Mouse (Mus musculus) heart, embryonic 13.5 days (tissue): ENCODE results near the gene 4930522H14Rik. TPM values are rescaled to one million over a fixed set of nuclear protein-coding genes. Genes with fewer than 3 reads are reported as not detected.

Experiments
- ATAC-seq: fragments of 200-750 bp; cut with Nextera tagmentation; 2 replicates; pipeline ENCODE4 v1.8.0; 2017; ENCODE audit warnings: moderate TSS enrichment; ENCODE audit not compliant: insufficient number of reproducible peaks, low FRiP score, low TSS enrichment; ENCODE audit errors: extremely low read depth
- H3K27ac ChIP-seq: fragments of 300-500 bp; sonication (generic); replicated peaks from 2 replicates; pipeline ENCODE4 v1.5.1; 2015; ENCODE audit warnings: moderate library complexity, mild to moderate bottlenecking, inconsistent platforms
- H3K27me3 ChIP-seq: fragments of 300-500 bp; sonication (generic); replicated peaks from 2 replicates; pipeline ENCODE4 v1.6.1; 2015; ENCODE audit warnings: mild to moderate bottlenecking, inconsistent platforms
- H3K36me3 ChIP-seq: fragments of 300-500 bp; sonication (generic); 2 replicates; pipeline ENCODE4 v1.6.1; 2015; ENCODE audit warnings: mild to moderate bottlenecking, inconsistent platforms
- H3K4me1 ChIP-seq: fragments of 300-500 bp; sonication (generic); 2 replicates; pipeline ENCODE4 v1.6.1; 2015; ENCODE audit warnings: inconsistent platforms
- H3K4me2 ChIP-seq: fragments of 300-500 bp; sonication (generic); 2 replicates; pipeline ENCODE4 v1.6.1; 2015; ENCODE audit warnings: inconsistent platforms, mild to moderate bottlenecking, moderate library complexity
- H3K4me3 ChIP-seq: fragments of 300-500 bp; sonication (generic); 2 replicates; pipeline ENCODE4 v1.5.1; 2015; ENCODE audit warnings: moderate library complexity, mild to moderate bottlenecking, inconsistent platforms
- H3K9ac ChIP-seq: fragments of 300-500 bp; sonication (generic); 2 replicates; pipeline ENCODE4 v1.6.1; 2015; ENCODE audit warnings: inconsistent platforms, mild to moderate bottlenecking, moderate library complexity
- H3K9me3 ChIP-seq: fragments of 300-500 bp; sonication (generic); 2 replicates; pipeline ENCODE4 v1.6.1; 2016; ENCODE audit warnings: inconsistent platforms
- WGBS: fragments of 180-500 bp; shearing (Covaris S2); methylation state at CpG from one replicate; pipeline ENCODE4 v1.1.7; 2015; ENCODE audit warnings: mixed read lengths; 5-methylcytosine and 5-hydroxymethylcytosine counted together
- polyA plus RNA-seq: library from polyadenylated mRNA; unstranded; fragments of >200 nt; fragmentation: Nextera tagmentation; extraction: Ambion mirVana; gene quantifications from 2 replicates; pipeline ENCODE4 v1.2.1, GENCODE M21; 2015

The 4930522H14Rik gene
- polyA plus RNA-seq, 1 experiment from 2014 or later, result not detected

- 72% methylated on average over 15 of the region's 15 CpGs for WGBS
Measured at GRCm38 (mm10) chr4:109530245-109530816, 766 bp downstream of the 4930522H14Rik start.

GRCm38 (mm10) chr4:109504885-109505284 is 26.2 kb downstream of the 4930522H14Rik start:
- H3K4me2 ChIP-seq, result no peak overlapping the region
- no peaks in the 10 kb centered on the region for H3K9me3 ChIP-seq
- no peak overlapping the region for H3K27ac ChIP-seq
- H3K9ac ChIP-seq, result no peak overlapping the region
- H3K4me1 ChIP-seq, result no peaks in the 10 kb centered on the region
- no peaks in the 10 kb centered on the region for H3K36me3 ChIP-seq
- H3K27me3 ChIP-seq, result no peaks in the 10 kb centered on the region
- 6% methylated on average over 5 of the region's 5 CpGs for WGBS
- no peak for ATAC-seq
- H3K4me3 ChIP-seq, result no peak overlapping the region

More at GRCm38 (mm10) chr4:109530245-109530816, 766 bp downstream of the 4930522H14Rik start:
- Histone ChIP-seq H3K27me3 (no peaks in the 10 kb centered on the region), H3K4me1 (no peaks in the 10 kb centered on the region), H3K9ac (no peak overlapping the region), H3K4me3 (no peak overlapping the region), H3K4me2 (no peak overlapping the region), H3K27ac (no peak overlapping the region), H3K36me3 (no peaks in the 10 kb centered on the region), H3K9me3 (no peaks in the 10 kb centered on the region)
- ATAC-seq, result no peak

GRCm38 (mm10) chr4:109498476-109498875 is 32.6 kb downstream of the 4930522H14Rik start:
- Histone ChIP-seq H3K27me3 (no peaks in the 10 kb centered on the region), H3K36me3 (no peaks in the 10 kb centered on the region), H3K9ac (no peak overlapping the region), H3K4me1 (0 out of 2 replicates have a peak, but pooled peaks cover under 1% of the 10 kb centered on the region), H3K4me2 (no peak overlapping the region), H3K4me3 (no peak overlapping the region), H3K27ac (no peak overlapping the region), H3K9me3 (no peaks in the 10 kb centered on the region)
- ATAC-seq, result no peak
- WGBS, result 63% methylated on average over 11 of the region's 11 CpGs

GRCm38 (mm10) chr4:109493581-109493980 is 37.5 kb downstream of the 4930522H14Rik start:
- no peaks in the 10 kb centered on the region for H3K9me3 ChIP-seq
- H3K36me3 ChIP-seq, result no peaks in the 10 kb centered on the region
- no peak overlapping the region for H3K27ac ChIP-seq
- H3K4me2 ChIP-seq, result no peak overlapping the region
- H3K27me3 ChIP-seq, result no peaks in the 10 kb centered on the region
- H3K4me3 ChIP-seq, result no peak overlapping the region
- H3K9ac ChIP-seq, result no peak overlapping the region
- H3K4me1 ChIP-seq, result 0 out of 2 replicates have a peak, but pooled peaks cover 3% of the 10 kb centered on the region
- no peak for ATAC-seq

- Histone ChIP-seq H3K36me3 (no peaks in the 10 kb centered on the region), H3K4me3 (no peak overlapping the region), H3K9me3 (no peaks in the 10 kb centered on the region), H3K4me2 (no peak overlapping the region), H3K9ac (no peak overlapping the region), H3K27me3 (0 out of 2 replicates have a peak, but pooled peaks cover 3% of the 10 kb centered on the region), H3K27ac (no peak overlapping the region), H3K4me1 (0 out of 2 replicates have a peak, but pooled peaks cover 3% of the 10 kb centered on the region)
- 44% methylated on average over 1 of the region's 1 CpGs for WGBS
- no peak for ATAC-seq
Measured at GRCm38 (mm10) chr4:109488812-109489211, 42.3 kb downstream of the 4930522H14Rik start.

GRCm38 (mm10) chr4:109484621-109485020 is 46.5 kb downstream of the 4930522H14Rik start, which contains the start of gene Rnf11:
Gene Rnf11, minus strand, starts transcription at chr4:109484728.
- 56% methylated on average over 3 of the region's 3 CpGs for WGBS
- Histone ChIP-seq H3K27ac (no peak within 1 kb of the TSS), H3K9ac (no peak within 1 kb of the TSS), H3K4me3 (no peak within 1 kb of the TSS), H3K27me3 (0 out of 2 replicates have a peak, but pooled peaks cover 3% of the 10 kb centered on the region), H3K9me3 (no peaks in the 10 kb centered on the region), H3K36me3 (no peaks in the 10 kb centered on the region), H3K4me2 (no peak within 1 kb of the TSS), H3K4me1 (no peaks in the 10 kb centered on the region)
- ATAC-seq, result no peak

GRCm38 (mm10) chr4:109482701-109483100 is 48.4 kb downstream of the 4930522H14Rik start:
- Histone ChIP-seq H3K36me3 (no peaks in the 10 kb centered on the region), H3K9me3 (no peaks in the 10 kb centered on the region), H3K27me3 (0 out of 2 replicates have a peak, but pooled peaks cover 3% of the 10 kb centered on the region), H3K4me1 (no peaks in the 10 kb centered on the region), H3K27ac (no peak overlapping the region), H3K4me2 (no peak overlapping the region), H3K9ac (no peak overlapping the region), H3K4me3 (no peak overlapping the region)
- ATAC-seq, result no peak
- 85% methylated on average over 1 of the region's 1 CpGs for WGBS

GRCm38 (mm10) chr4:109481424-109481823 is 49.7 kb downstream of the 4930522H14Rik start:
- H3K27me3 ChIP-seq, result 0 out of 2 replicates have a peak, but pooled peaks cover 3% of the 10 kb centered on the region
- WGBS, result 75% methylated on average over 2 of the region's 2 CpGs
- H3K4me1 ChIP-seq, result no peaks in the 10 kb centered on the region
- H3K4me3 ChIP-seq, result no peak overlapping the region
- no peak for ATAC-seq
- H3K36me3 ChIP-seq, result no peaks in the 10 kb centered on the region
- no peaks in the 10 kb centered on the region for H3K9me3 ChIP-seq
- no peak overlapping the region for H3K9ac ChIP-seq
- no peak overlapping the region for H3K27ac ChIP-seq
- H3K4me2 ChIP-seq, result no peak overlapping the region

GRCm38 (mm10) chr4:109477454-109477853 is 53.6 kb downstream of the 4930522H14Rik start:
- Histone ChIP-seq H3K36me3 (peaks cover 4% of the 10 kb centered on the region), H3K27ac (no peak overlapping the region), H3K4me2 (no peak overlapping the region), H3K27me3 (no peaks in the 10 kb centered on the region), H3K9ac (no peak overlapping the region), H3K4me1 (peaks cover 16% of the 10 kb centered on the region), H3K4me3 (no peak overlapping the region), H3K9me3 (no peaks in the 10 kb centered on the region)
- ATAC-seq, result no peak
- WGBS, result 79% methylated on average over 3 of the region's 3 CpGs

- peaks cover 12% of the 10 kb centered on the region for H3K36me3 ChIP-seq
- WGBS, result under 1% methylated on average over 35 of the region's 39 CpGs
- peak overlapping the region; percentile 70 for H3K4me2 ChIP-seq
- peaks cover 23% of the 10 kb centered on the region for H3K4me1 ChIP-seq
- no peaks in the 10 kb centered on the region for H3K27me3 ChIP-seq
- peak overlapping the region; percentile 98 for H3K27ac ChIP-seq
- H3K9ac ChIP-seq, result peak overlapping the region; percentile 99
- H3K9me3 ChIP-seq, result no peaks in the 10 kb centered on the region
- ATAC-seq, result peak; percentile 98
- peak overlapping the region; percentile 97 for H3K4me3 ChIP-seq
Measured at GRCm38 (mm10) chr4:109476554-109477014, 54.5 kb downstream of the 4930522H14Rik start.

GRCm38 (mm10) chr4:109475577-109476553 is 55.2 kb downstream of the 4930522H14Rik start:
- Histone ChIP-seq H3K4me1 (peaks cover 29% of the 10 kb centered on the region), H3K4me3 (peak overlapping the region; percentile 97), H3K36me3 (peaks cover 12% of the 10 kb centered on the region), H3K9ac (peak overlapping the region; percentile 99), H3K4me2 (peak overlapping the region; percentile 70), H3K27ac (peak overlapping the region; percentile 98), H3K9me3 (no peaks in the 10 kb centered on the region), H3K27me3 (no peaks in the 10 kb centered on the region)
- under 1% methylated on average over 51 of the region's 68 CpGs for WGBS
- ATAC-seq, result peak; percentile 51
